Mouse (Mus musculus): ENCODE measurements at regions not wholly inside any gene's neighbourhood (a gene's known extent, or its start where the extent isn't known, plus 50 kb on each side); places are given as distances from the start of the nearest gene placed in this dataset.

DNA sequence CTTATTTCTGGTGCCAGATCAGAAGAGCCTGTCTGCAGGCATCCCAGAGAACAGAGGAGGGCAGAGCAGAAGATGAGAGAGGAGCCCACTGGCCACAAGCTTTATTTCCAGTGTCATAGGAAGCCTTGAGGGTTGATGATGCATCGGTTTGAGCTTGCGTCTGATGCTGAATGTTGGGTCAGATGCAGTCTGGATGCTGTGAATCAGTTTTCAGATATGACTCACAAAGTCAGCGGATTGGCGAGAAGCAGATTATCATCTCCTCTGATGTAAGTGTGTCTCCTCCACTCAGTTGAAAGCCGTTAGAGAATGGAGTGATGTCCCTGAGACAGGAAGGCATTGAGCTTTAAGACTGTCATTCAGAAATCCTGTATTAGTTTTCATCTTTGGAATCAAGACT is 197.3 kb upstream of the Gm6793 start:
- CTCF ChIA-PET, result no interaction called here

DNA sequence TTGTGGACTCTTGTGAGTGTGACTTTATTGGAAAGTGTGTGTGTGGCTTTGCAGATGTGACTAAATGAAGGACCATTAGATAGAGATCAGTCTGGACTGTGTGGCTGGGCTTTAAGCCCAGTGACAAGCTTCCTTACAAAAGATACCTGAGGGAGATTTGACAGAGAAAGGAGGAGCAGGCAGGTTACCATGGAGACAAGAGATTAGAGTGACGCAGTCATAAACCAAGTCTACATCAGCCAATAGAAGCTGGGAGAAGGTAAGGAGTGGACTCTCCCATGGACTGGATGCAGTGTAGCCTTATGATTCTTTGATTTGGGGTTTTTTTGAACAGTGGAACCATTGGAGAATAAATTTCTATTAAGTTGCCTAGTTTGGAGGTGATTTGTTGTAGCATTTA is 181.6 kb upstream of the Gm6793 start:
- CTCF ChIA-PET, result no interaction called here

DNA sequence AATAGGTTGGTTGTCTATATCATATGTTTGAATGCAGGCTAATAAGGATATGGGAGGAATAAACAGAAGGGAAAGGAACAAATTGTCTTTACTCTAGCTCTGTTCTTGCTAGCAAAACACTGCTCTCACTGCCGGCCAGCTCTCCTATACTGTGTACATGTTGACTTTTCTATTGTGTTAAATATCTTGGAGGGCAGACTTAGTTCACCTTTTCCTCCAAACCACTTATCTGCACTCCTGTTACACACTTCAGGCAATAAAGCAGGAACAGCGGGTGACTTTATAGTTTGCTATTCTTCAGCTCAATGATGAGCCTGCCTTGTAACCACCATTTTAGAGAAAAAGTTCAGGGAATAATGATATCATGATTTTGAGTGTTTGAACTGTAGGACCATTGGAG is 181.0 kb upstream of the Gm6793 start:
- CTCF ChIA-PET, result no interaction called here

DNA sequence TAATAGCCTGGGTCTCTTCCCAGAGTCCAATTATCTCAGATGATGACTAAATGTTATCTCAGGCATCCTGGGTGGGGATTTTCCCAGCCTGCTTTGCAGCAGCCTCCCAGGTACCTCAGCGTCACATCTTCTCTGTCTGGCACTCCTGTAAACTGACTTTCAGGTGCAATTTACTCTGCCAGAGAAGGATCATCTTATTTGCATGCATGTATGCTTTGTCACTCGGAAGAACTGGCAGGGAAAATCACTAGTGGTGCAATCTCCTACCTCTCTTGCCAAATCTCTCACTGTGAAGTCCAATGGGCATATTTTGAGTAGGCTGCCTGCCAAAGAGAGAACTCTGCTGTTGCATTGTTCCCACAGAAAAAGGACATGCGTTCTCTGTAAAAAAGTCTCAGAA is 177.0 kb upstream of the Gm6793 start:
- CTCF ChIA-PET, result no interaction called here

DNA sequence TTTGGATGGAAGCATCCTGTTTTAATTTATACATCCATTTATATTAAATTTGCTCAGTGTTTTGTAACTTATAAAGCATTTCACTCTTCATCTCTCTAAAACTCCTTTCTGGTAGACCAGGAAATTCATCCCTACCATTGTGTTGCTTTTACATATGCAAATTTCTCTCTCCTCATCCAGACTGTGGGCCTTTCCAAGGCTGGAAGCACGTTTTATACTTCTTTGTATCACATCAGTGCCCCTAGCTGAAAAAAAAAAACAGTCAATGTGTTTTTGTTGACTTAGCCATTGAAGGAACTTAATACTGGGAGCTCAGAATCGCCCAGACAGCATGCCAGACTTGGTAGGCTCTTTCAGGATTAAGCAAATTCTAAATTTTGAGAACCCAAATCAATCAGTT is 174.9 kb upstream of the Gm6793 start:
- CTCF ChIA-PET, result no interaction called here

DNA sequence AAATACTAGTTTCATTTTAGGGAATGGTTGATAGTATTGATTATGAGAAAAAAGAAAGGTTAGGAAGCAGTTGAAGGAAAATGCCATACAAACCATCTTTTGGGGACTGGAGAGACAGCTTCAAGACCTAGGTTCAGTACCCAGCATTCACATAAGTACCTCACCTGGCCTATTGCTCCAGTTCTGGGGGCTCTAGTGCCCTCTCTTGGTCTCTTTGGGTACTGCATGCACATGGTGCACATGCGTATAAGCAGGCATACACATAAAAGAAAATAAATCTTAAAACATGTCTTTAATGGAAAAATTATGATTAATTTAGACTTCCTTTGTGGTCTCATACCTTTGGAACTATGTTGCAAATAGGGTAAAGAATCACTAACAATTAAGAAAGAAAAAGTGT is 155.3 kb upstream of the Gm6793 start:
- CTCF ChIA-PET, result no interaction called here

DNA sequence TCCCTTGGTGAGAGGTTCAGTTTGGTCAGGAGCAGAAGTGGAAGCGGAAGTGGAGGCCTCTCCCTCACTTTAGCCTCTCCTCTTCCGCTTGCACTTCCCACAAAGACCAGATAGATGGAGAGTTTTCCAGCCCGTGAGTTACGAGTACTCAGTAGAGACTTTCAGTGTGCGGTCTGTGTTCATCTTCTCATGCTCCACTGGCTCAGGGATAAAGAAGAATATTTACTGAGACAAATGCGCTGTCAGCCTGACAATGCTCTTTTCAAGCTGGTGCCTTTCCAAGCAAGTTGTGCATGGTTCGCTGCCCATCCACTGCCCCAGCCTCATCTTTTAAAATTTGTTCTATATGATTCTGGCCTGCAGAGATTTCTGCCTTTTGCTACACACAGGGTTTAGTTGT is 141.8 kb upstream of the Gm6793 start:
- CTCF ChIA-PET, result no interaction called here

DNA sequence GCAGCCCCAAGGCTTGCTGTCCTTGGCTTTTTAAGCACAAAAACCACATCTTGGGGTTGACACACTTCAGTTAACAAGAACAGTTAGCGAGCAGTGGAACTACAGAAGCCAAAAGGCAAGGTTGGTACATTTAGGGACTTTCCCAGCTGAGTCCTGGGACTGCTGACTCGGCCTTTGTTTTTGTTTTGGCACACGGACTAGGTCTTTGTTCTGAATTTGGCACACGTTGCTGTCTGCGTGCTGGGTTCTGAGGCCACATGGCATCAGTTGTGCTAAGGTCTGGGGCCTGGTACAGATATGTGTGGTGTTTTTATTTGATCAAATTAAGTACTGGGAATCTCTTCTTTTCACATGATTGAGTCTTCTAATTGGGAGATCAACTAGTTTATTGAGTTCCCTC is 124.1 kb upstream of the Gm6793 start:
- CTCF ChIA-PET, result no interaction called here

DNA sequence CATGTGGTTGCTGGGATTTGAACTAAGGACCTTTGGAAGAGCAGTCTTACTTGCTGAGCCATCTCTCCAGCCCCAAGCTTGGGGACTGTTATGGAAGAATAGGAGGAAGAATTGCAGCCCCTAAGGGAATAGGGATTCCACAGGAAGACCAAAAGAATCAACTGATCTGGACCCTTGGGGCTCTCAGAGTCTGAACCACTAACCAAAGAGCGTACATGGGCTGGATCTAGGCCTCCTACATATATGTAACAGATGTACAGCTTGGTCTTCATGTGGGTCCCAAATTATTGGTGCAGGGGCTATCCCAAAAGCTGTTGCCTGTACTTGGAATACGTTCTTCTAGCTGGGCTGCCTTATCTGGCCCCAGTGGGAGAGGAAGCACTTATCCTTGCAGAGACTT is 115.4 kb upstream of the Gm6793 start:
- CTCF ChIA-PET, result no interaction called here

DNA sequence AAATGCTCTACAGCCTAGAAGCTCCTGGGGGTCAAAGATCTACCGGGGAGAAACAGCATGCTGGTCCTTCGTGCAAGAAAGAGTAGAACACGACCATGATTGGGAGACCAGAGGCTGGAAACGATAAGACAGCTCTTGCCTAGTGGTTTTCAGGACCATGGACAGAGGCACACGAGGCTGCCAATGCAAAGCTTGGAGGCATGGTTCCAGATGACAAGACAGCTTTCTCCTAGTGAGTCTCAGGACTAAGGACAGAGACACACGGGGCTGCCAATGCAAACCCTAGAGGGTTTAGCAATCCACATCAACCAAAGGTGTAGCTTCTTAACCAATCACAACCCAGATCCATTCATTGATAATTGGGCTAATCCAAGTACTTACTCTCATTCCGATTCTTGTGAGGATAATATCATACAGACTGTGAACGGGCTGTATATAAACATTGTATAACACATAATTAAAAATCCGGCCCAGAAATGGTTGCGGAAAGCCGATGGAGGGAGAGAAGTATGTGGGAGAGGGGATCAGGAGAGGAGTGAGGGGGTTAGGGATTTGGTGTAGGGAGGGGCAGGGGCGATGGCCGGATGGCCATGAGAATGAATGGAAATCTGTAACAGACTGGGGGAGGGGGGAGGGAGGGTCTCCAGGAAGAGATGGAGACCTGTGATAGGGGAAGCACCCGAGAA is 114.1 kb upstream of the Gm6793 start:
- CTCF ChIA-PET, result no interaction called here

DNA sequence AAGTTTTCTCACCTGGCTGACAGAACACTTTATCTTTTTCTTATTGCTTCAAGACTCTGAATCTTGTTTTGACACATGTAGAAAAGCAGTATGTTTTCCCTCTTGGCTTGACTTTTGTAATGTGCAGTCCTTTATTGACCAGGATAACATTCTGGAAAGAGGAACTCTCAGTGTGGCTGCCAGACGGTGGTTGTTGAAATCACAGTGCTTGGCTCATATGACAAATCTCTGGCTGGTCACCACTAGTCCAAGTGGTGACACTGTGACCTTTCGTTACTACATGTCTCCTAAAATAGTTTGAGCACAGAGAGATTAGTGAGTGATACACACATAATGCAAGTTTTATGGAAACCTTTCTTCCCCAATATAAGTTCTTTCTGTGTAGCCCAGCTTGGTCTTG is 97.1 kb upstream of the Gm6793 start:
- CTCF ChIA-PET, result no interaction called here

DNA sequence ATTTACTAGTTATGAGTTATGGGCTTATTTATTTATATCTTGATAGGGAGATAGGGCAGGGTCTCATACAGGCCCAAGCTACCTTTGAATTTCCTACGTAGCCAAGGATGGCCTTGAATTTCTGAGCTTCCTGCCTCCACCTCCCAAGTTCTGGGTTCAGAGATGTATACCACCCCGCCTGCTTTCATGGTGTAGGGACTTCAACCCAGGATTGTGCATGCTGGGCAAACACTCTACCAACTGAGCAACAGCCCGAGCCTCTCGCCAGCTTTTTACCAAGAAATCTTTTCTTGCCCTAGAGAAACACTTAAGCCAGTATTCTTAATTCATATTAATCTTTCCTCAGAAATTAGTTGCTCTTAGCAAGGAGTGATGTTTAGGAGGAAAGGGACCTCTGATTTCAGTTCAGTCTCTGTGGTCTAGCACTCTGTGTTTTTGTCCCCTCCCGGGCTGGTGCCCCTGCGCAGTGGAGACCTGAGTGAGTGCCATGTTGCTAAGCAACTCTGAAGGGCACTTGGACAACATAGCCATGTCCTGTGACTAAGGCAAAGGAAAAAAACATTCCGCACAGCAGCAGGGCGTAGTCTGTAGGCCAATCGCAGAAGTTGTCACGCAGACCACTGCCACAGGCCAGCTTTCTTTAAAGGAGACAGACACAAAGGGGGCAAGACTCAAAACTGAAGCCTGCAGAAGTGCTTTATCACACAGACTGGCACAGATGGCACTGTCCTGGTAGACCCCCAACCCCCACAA is 83.2 kb upstream of the Gm6793 start:
- CTCF ChIA-PET, result no interaction called here

DNA sequence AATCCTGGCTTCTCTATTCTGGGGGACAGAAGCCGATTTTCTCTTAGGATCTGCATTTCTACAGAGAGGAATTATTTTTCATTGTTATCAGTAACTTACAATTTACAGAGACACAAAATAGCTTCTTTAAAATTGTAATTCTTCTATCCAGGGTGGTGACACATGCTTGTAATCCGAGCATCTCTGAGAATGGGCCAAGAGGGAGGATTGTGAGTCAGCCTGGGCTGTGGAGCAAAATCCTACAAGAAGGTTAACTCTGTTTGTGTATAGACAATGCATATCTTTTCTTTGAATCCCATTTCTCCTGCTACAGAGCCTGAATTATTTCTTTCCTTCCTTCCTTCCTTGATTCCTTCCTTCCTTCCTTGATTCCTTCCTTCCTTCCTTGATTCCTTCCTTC is 80.0 kb upstream of the Gm6793 start:
- CTCF ChIA-PET, result no interaction called here

DNA sequence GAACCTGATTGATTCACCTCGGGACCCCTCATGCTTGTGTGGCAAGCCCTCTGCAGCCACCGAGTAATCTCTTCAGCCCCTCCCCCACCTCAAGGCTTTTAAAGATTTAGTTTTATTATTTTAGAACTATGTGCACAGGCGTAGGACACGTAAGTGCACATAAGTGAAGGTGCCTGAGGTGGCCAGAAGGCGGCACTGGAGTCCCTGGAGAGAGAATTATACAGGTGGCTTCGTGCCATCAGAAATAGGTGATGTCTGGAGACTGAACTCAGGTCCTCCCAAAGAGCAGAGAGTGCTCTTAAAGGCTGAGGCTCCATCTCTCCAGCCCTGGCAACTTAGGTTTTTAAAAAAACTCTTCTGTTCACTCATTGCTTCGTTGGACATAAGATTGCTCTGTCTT is 78.7 kb upstream of the Gm6793 start:
- CTCF ChIA-PET, result no interaction called here

DNA sequence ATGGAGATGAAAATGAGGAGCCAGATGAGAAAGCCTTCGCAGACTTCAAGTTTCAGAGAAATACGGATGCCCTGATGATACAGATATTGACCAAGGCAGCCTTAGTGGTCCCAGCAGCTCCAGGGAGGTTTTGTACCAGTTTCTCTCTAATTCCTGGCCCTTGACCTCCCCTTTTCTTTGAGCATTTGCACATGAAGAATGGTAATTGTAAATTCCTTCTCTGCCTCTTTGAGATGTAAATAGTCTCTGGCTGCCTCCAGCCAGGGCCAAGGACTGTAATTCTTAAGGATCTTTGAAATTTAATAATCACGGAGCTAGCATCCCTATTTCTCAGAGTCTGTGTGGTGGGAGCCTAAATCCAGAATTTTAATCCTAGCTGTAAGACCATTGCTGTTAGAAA is 78.0 kb upstream of the Gm6793 start:
- CTCF ChIA-PET, result no interaction called here

DNA sequence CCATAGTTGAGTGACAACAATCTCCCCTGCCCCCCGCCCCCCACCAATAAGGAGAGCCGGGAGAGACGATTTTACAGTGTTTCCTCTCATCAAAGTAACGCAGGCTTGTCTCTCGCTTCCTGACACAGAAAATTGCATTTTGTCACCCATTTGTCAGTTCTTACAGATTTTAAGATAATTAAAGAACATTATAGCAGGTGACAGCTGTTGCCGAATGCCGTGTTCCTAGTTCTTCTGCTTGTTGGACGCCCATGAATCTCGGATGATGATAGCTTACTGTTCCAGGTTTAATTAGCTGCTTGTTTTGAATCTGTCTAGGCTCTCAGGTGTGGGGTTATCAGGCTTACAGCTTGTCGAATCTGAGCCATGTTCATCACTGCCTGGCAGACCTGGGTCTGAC is 63.8 kb upstream of the Gm6793 start:
- CTCF ChIA-PET, result no interaction called here

DNA sequence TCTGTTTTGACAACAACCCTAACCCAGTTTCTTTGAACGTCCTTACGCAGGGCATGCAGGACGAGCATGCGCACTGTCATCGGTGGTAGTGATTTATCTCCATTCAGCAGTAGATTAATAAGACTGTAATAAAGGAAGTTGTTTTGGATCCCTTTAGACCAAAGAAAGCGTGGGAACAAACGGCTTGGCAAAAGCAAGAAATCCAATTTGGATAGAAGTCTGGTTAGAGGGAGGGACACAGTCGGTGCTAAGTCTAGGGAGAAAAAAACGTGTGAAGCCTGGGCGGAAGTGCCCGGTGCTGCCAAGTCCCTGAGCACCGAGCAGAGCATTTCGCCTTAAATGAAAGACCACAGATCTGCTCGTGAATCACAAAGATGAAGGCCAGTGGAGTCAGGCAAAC is 57.4 kb upstream of the Gm6793 start:
- CTCF ChIA-PET, result no interaction called here

DNA sequence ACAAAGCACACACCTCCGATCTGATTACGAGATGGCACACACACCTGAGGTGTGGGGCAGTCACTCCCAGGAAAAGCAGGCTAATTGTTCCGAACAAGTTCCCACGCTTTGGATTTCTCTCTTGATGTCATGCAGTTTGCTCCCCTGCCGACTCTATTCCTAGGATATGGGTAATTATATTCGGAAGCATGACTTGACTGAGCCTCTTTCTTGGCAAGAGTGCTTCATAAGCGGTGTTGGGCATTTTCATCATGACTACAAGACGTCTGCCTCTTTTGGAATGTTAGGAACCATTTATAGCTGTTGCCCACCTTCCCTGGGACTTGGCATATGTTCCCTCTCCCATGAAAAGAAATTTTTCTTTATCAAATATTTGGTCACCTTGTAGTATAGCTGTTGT is 55.4 kb upstream of the Gm6793 start:
- CTCF ChIA-PET, result no interaction called here

Measured in spleen, embryonic (tissue).